Mouse (Mus musculus) liver, postnatal 0 days (tissue): ENCODE data around the gene Paqr8.

Source experiments
- CTCF ChIP-seq: sonication (generic); IDR thresholded peaks from 2 replicates; pipeline ENCODE4 v1.5.1; 2016; ENCODE audit warnings: antibody characterized with exemption, low read depth
- EP300 ChIP-seq: IDR thresholded peaks from 2 replicates; pipeline ENCODE4 v1.6.1; 2016; ENCODE audit warnings: antibody characterized with exemption, low read depth, mild to moderate bottlenecking

- TF ChIP-seq EP300 (no peak), CTCF (no peak)
These were observed 26.8 kb upstream of the Paqr8 start for GRCm38 (mm10) chr1:20863452-20864172.
